Mouse (Mus musculus) hindbrain, embryonic 11.5 days (tissue): ENCODE data around the gene Cdh13. TPM values are rescaled to one million over a fixed set of nuclear protein-coding genes. Genes with fewer than 3 reads are reported as not detected.

ENCODE experiments used
- ATAC-seq: fragments of 200-750 bp; cut with Nextera tagmentation; 2 replicates; pipeline ENCODE4 v1.8.0; 2017; ENCODE audit warnings: mild to moderate bottlenecking, moderate TSS enrichment, moderate library complexity; ENCODE audit not compliant: low FRiP score
- DNase-seq: peaks from one replicate; pipeline ENCODE4 v3.0.0-alpha.2; 2015; ENCODE audit warnings: low spot score
- H3K27ac ChIP-seq: fragments of 300-500 bp; sonication (generic); 2 replicates; pipeline ENCODE4 v1.5.1; 2014; ENCODE audit warnings: mild to moderate bottlenecking, low read depth, low read length
- H3K27me3 ChIP-seq: fragments of 300-500 bp; sonication (generic); 2 replicates; pipeline ENCODE4 v1.6.1; 2014; ENCODE audit warnings: mild to moderate bottlenecking, low read length, moderate library complexity, mixed read lengths; ENCODE audit not compliant: control insufficient read depth, insufficient read depth
- H3K36me3 ChIP-seq: fragments of 300-500 bp; sonication (generic); 2 replicates; pipeline ENCODE4 v1.6.1; 2014; ENCODE audit warnings: mild to moderate bottlenecking, low read length, moderate library complexity, mixed read lengths; ENCODE audit not compliant: control insufficient read depth, insufficient read depth
- H3K4me1 ChIP-seq: fragments of 300-500 bp; sonication (generic); replicated peaks from 2 replicates; pipeline ENCODE4 v1.6.1; 2014; ENCODE audit warnings: low read length, mixed read lengths; ENCODE audit not compliant: control insufficient read depth, insufficient read depth
- H3K4me2 ChIP-seq: fragments of 300-500 bp; sonication (generic); replicated peaks from 2 replicates; pipeline ENCODE4 v1.6.1; 2014; ENCODE audit warnings: mild to moderate bottlenecking, low read depth, low read length
- H3K4me3 ChIP-seq: fragments of 300-500 bp; sonication (generic); 2 replicates; pipeline ENCODE4 v1.5.1; 2014; ENCODE audit warnings: low read depth, low read length
- H3K9ac ChIP-seq: fragments of 300-500 bp; sonication (generic); 2 replicates; pipeline ENCODE4 v1.6.1; 2014; ENCODE audit warnings: low read depth, low read length
- H3K9me3 ChIP-seq: fragments of 300-500 bp; sonication (generic); 2 replicates; pipeline ENCODE4 v1.6.1; 2016; ENCODE audit warnings: low read length; ENCODE audit not compliant: control insufficient read depth
- WGBS: fragments of 180-500 bp; shearing (Covaris S2); extraction: QIAGEN DNeasy Blood & Tissue Kit; methylation state at CpG from one replicate; pipeline ENCODE4 v1.1.7; 2014; 5-methylcytosine and 5-hydroxymethylcytosine counted together
- polyA plus RNA-seq: library from polyadenylated mRNA; unstranded; fragments of >200 nt; fragmentation: Nextera tagmentation; extraction: Ambion mirVana; gene quantifications from 2 replicates; pipeline ENCODE4 v1.2.1, GENCODE M21; 2014

Cdh13 gene
- polyA plus RNA-seq, 1 experiment from 2014 or later: 14.6 TPM

GRCm38 (mm10) chr8:119102871-119103270 is 819.3 kb downstream of the Cdh13 start:
- DNase-seq: no peak
- no peaks in the 10 kb centered on the region for H3K4me1 ChIP-seq
- H3K9me3 ChIP-seq: no peaks in the 10 kb centered on the region
- no peak overlapping the region for H3K27ac ChIP-seq
- WGBS: 85% methylated on average over 6 of the region's 6 CpGs
- no peak overlapping the region for H3K4me2 ChIP-seq
- no peak overlapping the region for H3K4me3 ChIP-seq
- H3K9ac ChIP-seq: no peak overlapping the region
- ATAC-seq: no peak
- no peaks in the 10 kb centered on the region for H3K36me3 ChIP-seq
- no peaks in the 10 kb centered on the region for H3K27me3 ChIP-seq

GRCm38 (mm10) chr8:119109655-119110054 is 826.1 kb downstream of the Cdh13 start:
- ATAC-seq (no peak), DNase-seq (no peak)
- 74% methylated on average over 7 of the region's 7 CpGs for WGBS
- no peak overlapping the region for H3K4me2 ChIP-seq
- H3K27ac ChIP-seq: no peak overlapping the region
- H3K9me3 ChIP-seq: no peaks in the 10 kb centered on the region
- no peaks in the 10 kb centered on the region for H3K36me3 ChIP-seq
- H3K9ac ChIP-seq: no peak overlapping the region
- no peaks in the 10 kb centered on the region for H3K4me1 ChIP-seq
- H3K4me3 ChIP-seq: no peak overlapping the region
- H3K27me3 ChIP-seq: no peaks in the 10 kb centered on the region

- Histone ChIP-seq H3K27ac (no peak overlapping the region), H3K9me3 (no peaks in the 10 kb centered on the region), H3K36me3 (no peaks in the 10 kb centered on the region), H3K9ac (no peak overlapping the region), H3K4me2 (no peak overlapping the region), H3K4me3 (no peak overlapping the region), H3K27me3 (no peaks in the 10 kb centered on the region), H3K4me1 (no peaks in the 10 kb centered on the region)
- ATAC-seq (no peak), DNase-seq (no peak)
- 87% methylated on average over 3 of the region's 3 CpGs for WGBS
Measured at GRCm38 (mm10) chr8:119112861-119113260, 829.3 kb downstream of the Cdh13 start.

GRCm38 (mm10) chr8:119121236-119121635 is 837.7 kb downstream of the Cdh13 start:
- Histone ChIP-seq H3K27ac (no peak overlapping the region), H3K9me3 (no peaks in the 10 kb centered on the region), H3K4me3 (no peak overlapping the region), H3K9ac (no peak overlapping the region), H3K36me3 (no peaks in the 10 kb centered on the region), H3K4me1 (no peaks in the 10 kb centered on the region), H3K27me3 (no peaks in the 10 kb centered on the region), H3K4me2 (no peak overlapping the region)
- DNase-seq (no peak), ATAC-seq (no peak)
- WGBS: 83% methylated on average over 13 of the region's 13 CpGs

- Histone ChIP-seq H3K9ac (no peak overlapping the region), H3K4me2 (no peak overlapping the region), H3K36me3 (no peaks in the 10 kb centered on the region), H3K4me3 (no peak overlapping the region), H3K4me1 (no peaks in the 10 kb centered on the region), H3K9me3 (no peaks in the 10 kb centered on the region), H3K27me3 (no peaks in the 10 kb centered on the region), H3K27ac (no peak overlapping the region)
- ATAC-seq (no peak), DNase-seq (no peak)
- 58% methylated on average over 8 of the region's 8 CpGs for WGBS
Measured at GRCm38 (mm10) chr8:119127841-119128240, 844.3 kb downstream of the Cdh13 start.

- H3K36me3 ChIP-seq: no peaks in the 10 kb centered on the region
- no peaks in the 10 kb centered on the region for H3K9me3 ChIP-seq
- H3K4me3 ChIP-seq: no peak overlapping the region
- no peak for DNase-seq
- no peak for ATAC-seq
- no peak overlapping the region for H3K9ac ChIP-seq
- WGBS: 71% methylated on average over 3 of the region's 3 CpGs
- no peaks in the 10 kb centered on the region for H3K4me1 ChIP-seq
- H3K27ac ChIP-seq: no peak overlapping the region
- no peaks in the 10 kb centered on the region for H3K27me3 ChIP-seq
- H3K4me2 ChIP-seq: no peak overlapping the region
Measured at GRCm38 (mm10) chr8:119128266-119128665, 844.7 kb downstream of the Cdh13 start.

- no peak for DNase-seq
- ATAC-seq: no peak
- no peak overlapping the region for H3K9ac ChIP-seq
- no peaks in the 10 kb centered on the region for H3K36me3 ChIP-seq
- 65% methylated on average over 6 of the region's 6 CpGs for WGBS
- no peak overlapping the region for H3K4me2 ChIP-seq
- no peak overlapping the region for H3K4me3 ChIP-seq
- H3K27ac ChIP-seq: no peak overlapping the region
- H3K4me1 ChIP-seq: no peaks in the 10 kb centered on the region
- no peaks in the 10 kb centered on the region for H3K9me3 ChIP-seq
- no peaks in the 10 kb centered on the region for H3K27me3 ChIP-seq
Measured at GRCm38 (mm10) chr8:119156454-119156921, 873.0 kb downstream of the Cdh13 start.

GRCm38 (mm10) chr8:119158628-119159027 is 875.1 kb downstream of the Cdh13 start:
- no peak overlapping the region for H3K9ac ChIP-seq
- ATAC-seq: no peak
- WGBS: 81% methylated on average over 5 of the region's 5 CpGs

GRCm38 (mm10) chr8:119159794-119160193 is 876.3 kb downstream of the Cdh13 start:
- Histone ChIP-seq H3K27ac (no peak overlapping the region), H3K9me3 (no peaks in the 10 kb centered on the region), H3K4me3 (no peak overlapping the region), H3K9ac (no peak overlapping the region), H3K4me2 (no peak overlapping the region), H3K4me1 (no peaks in the 10 kb centered on the region), H3K36me3 (no peaks in the 10 kb centered on the region), H3K27me3 (no peaks in the 10 kb centered on the region)
- DNase-seq (peak; percentile 41), ATAC-seq (peak; percentile 73)
- WGBS: 29% methylated on average over 8 of the region's 8 CpGs

More at GRCm38 (mm10) chr8:119158628-119159027, 875.1 kb downstream of the Cdh13 start:
- Histone ChIP-seq H3K36me3 (no peaks in the 10 kb centered on the region), H3K4me3 (no peak overlapping the region), H3K27me3 (no peaks in the 10 kb centered on the region), H3K27ac (no peak overlapping the region), H3K9me3 (no peaks in the 10 kb centered on the region), H3K4me2 (no peak overlapping the region), H3K4me1 (no peaks in the 10 kb centered on the region)
- no peak for DNase-seq
